Mouse (Mus musculus) heart, postnatal 0 days (tissue): ENCODE data around the gene Mgat4e. TPM values are rescaled to one million over a fixed set of nuclear protein-coding genes. Genes with fewer than 3 reads are reported as not detected.

Experiments
- ATAC-seq: fragments of 200-750 bp; cut with Nextera tagmentation; 2 replicates; pipeline ENCODE4 v1.8.0; 2017; ENCODE audit warnings: low read depth, moderate number of reproducible peaks, moderate library complexity; ENCODE audit not compliant: insufficient read depth
- DNase-seq: peaks from one replicate; pipeline ENCODE4 v3.0.0-alpha.2; 2016; ENCODE audit warnings: low spot score
- H3K27ac ChIP-seq: fragments of 300-500 bp; sonication (generic); 2 replicates; pipeline ENCODE4 v1.5.1; 2014; ENCODE audit warnings: low read depth, mild to moderate bottlenecking
- H3K27me3 ChIP-seq: fragments of 300-500 bp; sonication (generic); 2 replicates; pipeline ENCODE4 v1.6.1; 2014; ENCODE audit warnings: low read length, mixed read lengths; ENCODE audit not compliant: control insufficient read depth, insufficient read depth
- H3K36me3 ChIP-seq: fragments of 300-500 bp; sonication (generic); replicated peaks from 2 replicates; pipeline ENCODE4 v1.6.1; 2014; ENCODE audit warnings: low read length, mixed read lengths; ENCODE audit not compliant: control insufficient read depth, insufficient read depth
- H3K4me1 ChIP-seq: fragments of 300-500 bp; sonication (generic); 2 replicates; pipeline ENCODE4 v1.6.1; 2014; ENCODE audit warnings: antibody characterized with exemption; ENCODE audit not compliant: control insufficient read depth, insufficient read depth
- H3K4me2 ChIP-seq: fragments of 300-500 bp; sonication (generic); 2 replicates; pipeline ENCODE4 v1.6.1; 2014; ENCODE audit warnings: low read depth, mild to moderate bottlenecking, low read length, moderate library complexity
- H3K4me3 ChIP-seq: fragments of 300-500 bp; sonication (generic); 2 replicates; pipeline ENCODE4 v1.5.1; 2014; ENCODE audit warnings: low read depth, low read length
- H3K9ac ChIP-seq: fragments of 300-500 bp; sonication (generic); replicated peaks from 2 replicates; pipeline ENCODE4 v1.6.1; 2014; ENCODE audit warnings: low read depth, low read length, mixed read lengths
- H3K9me3 ChIP-seq: fragments of 300-500 bp; sonication (generic); replicated peaks from 2 replicates; pipeline ENCODE4 v1.6.1; 2016; ENCODE audit warnings: low read length; ENCODE audit not compliant: control insufficient read depth
- CTCF ChIP-seq: IDR thresholded peaks from 2 replicates; pipeline ENCODE4 v1.5.1; 2016; ENCODE audit warnings: antibody characterized with exemption, control low read depth, low read depth
- EP300 ChIP-seq: IDR thresholded peaks from 2 replicates; pipeline ENCODE4 v1.6.1; 2016; ENCODE audit warnings: antibody characterized with exemption, low read depth
- WGBS: fragments of 180-500 bp; shearing (Covaris S2); extraction: QIAGEN DNeasy Blood & Tissue Kit; methylation state at CpG from one replicate; pipeline ENCODE4 v1.1.7; 2014; 5-methylcytosine and 5-hydroxymethylcytosine counted together
- polyA plus RNA-seq: library from polyadenylated mRNA; unstranded; fragments of >200 nt; fragmentation: Nextera tagmentation; extraction: Ambion mirVana; gene quantifications from 2 replicates; pipeline ENCODE4 v1.2.1, GENCODE M21; 2015
- total RNA-seq: library from RNA; depleted of rRNA; stranded (reverse); fragments of >200 nt; gene quantifications from 2 replicates; pipeline ENCODE4 v1.2.3, GENCODE M21; 2014; ENCODE audit warnings: low replicate concordance

Gene Mgat4e
- total and polyA plus RNA-seq, 2 experiments from 2014 or later: not detected

GRCm38 (mm10) chr1:134559976-134560375 lies 10.5 kb upstream of the Mgat4e start, which contains the start of gene Kdm5b:
Gene Kdm5b, plus strand, starts transcription at chr1:134560171.
- ATAC-seq: 0 out of 2 replicates have a peak, but pooled peaks have one; percentile 6
- H3K4me2 ChIP-seq: peak within 1 kb of the TSS; percentile 91
- DNase-seq: peak; percentile 69
- peaks cover 25% of the 10 kb centered on the region for H3K4me1 ChIP-seq
- no peaks in the 10 kb centered on the region for H3K27me3 ChIP-seq
- H3K4me3 ChIP-seq: peak within 1 kb of the TSS; percentile 99
- H3K27ac ChIP-seq: peak within 1 kb of the TSS; percentile 88
- TF ChIP-seq EP300 (no peak), CTCF (no peak)
- under 1% methylated on average over 33 of the region's 34 CpGs for WGBS
- H3K36me3 ChIP-seq: no peaks in the 10 kb centered on the region
- no peaks in the 10 kb centered on the region for H3K9me3 ChIP-seq
- peak within 1 kb of the TSS; percentile 95 for H3K9ac ChIP-seq

- no peak overlapping the region for H3K27ac ChIP-seq
- no peak overlapping the region for H3K4me2 ChIP-seq
- TF ChIP-seq EP300 (no peak), CTCF (no peak)
- DNase-seq (no peak), ATAC-seq (no peak)
- WGBS: 78% methylated on average over 3 of the region's 3 CpGs
- no peaks in the 10 kb centered on the region for H3K9me3 ChIP-seq
- H3K9ac ChIP-seq: no peak overlapping the region
- H3K4me1 ChIP-seq: peaks cover 25% of the 10 kb centered on the region
- H3K36me3 ChIP-seq: no peaks in the 10 kb centered on the region
- no peak overlapping the region for H3K4me3 ChIP-seq
- H3K27me3 ChIP-seq: no peaks in the 10 kb centered on the region
Measured at GRCm38 (mm10) chr1:134559226-134559625, 9.7 kb upstream of the Mgat4e start.

GRCm38 (mm10) chr1:134558511-134558910 lies 9.0 kb upstream of the Mgat4e start:
- Histone ChIP-seq H3K9ac (no peak overlapping the region), H3K9me3 (no peaks in the 10 kb centered on the region), H3K27ac (no peak overlapping the region), H3K4me1 (peaks cover 25% of the 10 kb centered on the region), H3K27me3 (no peaks in the 10 kb centered on the region), H3K4me3 (no peak overlapping the region), H3K4me2 (no peak overlapping the region), H3K36me3 (no peaks in the 10 kb centered on the region)
- DNase-seq (no peak), ATAC-seq (no peak)
- WGBS: 66% methylated on average over 5 of the region's 5 CpGs
- TF ChIP-seq CTCF (no peak), EP300 (no peak)

- peak; percentile 37; the same call in 1 of the 2 replicates for TF ChIP-seq EP300
- TF ChIP-seq CTCF: no peak
- Histone ChIP-seq H3K9me3 (no peaks in the 10 kb centered on the region), H3K4me1 (peaks cover 15% of the 10 kb centered on the region), H3K9ac (peak overlapping the region; percentile 67), H3K27ac (peak overlapping the region; percentile 88), H3K4me3 (peak overlapping the region; percentile 74), H3K36me3 (no peaks in the 10 kb centered on the region), H3K4me2 (peak overlapping the region; percentile 91), H3K27me3 (no peaks in the 10 kb centered on the region)
- ATAC-seq (peak; percentile 97), DNase-seq (peak; percentile 96)
- WGBS: 1% methylated on average over 29 of the region's 35 CpGs
Measured at GRCm38 (mm10) chr1:134556671-134557218, 7.3 kb upstream of the Mgat4e start.

- peak overlapping the region; percentile 88 for H3K27ac ChIP-seq
- H3K9me3 ChIP-seq: no peaks in the 10 kb centered on the region
- peak overlapping the region; percentile 91 for H3K4me2 ChIP-seq
- ATAC-seq: peak; percentile 6; the same call in 1 of the 2 replicates
- WGBS: under 1% methylated on average over 42 of the region's 46 CpGs
- peaks cover 12% of the 10 kb centered on the region for H3K4me1 ChIP-seq
- peak overlapping the region; percentile 74 for H3K4me3 ChIP-seq
- no peaks in the 10 kb centered on the region for H3K36me3 ChIP-seq
- H3K27me3 ChIP-seq: no peaks in the 10 kb centered on the region
- peak overlapping the region; percentile 67 for H3K9ac ChIP-seq
- TF ChIP-seq CTCF (no peak), EP300 (no peak)
- DNase-seq: peak; percentile 10
Measured at GRCm38 (mm10) chr1:134555871-134556670, 6.6 kb upstream of the Mgat4e start.
